Mouse (Mus musculus) kidney, embryonic 15.5 days (tissue): Measurements from ENCODE around the gene Abcc2. TPM values are rescaled to one million over a fixed set of nuclear protein-coding genes. Genes with fewer than 3 reads are reported as not detected.
A peak's percentile ranks its signal among the peaks of the same experiment; 100 is the strongest.

Experiments used
- ATAC-seq: fragments of 200-750 bp; cut with Nextera tagmentation; replicated peaks from 2 replicates; pipeline ENCODE4 v1.8.0; 2017; ENCODE audit warnings: moderate TSS enrichment; ENCODE audit not compliant: low FRiP score
- H3K27ac ChIP-seq: fragments of 300-500 bp; sonication (generic); 2 replicates; pipeline ENCODE4 v1.5.1; 2015; ENCODE audit warnings: mild to moderate bottlenecking, inconsistent platforms
- H3K27me3 ChIP-seq: fragments of 300-500 bp; sonication (generic); 2 replicates; pipeline ENCODE4 v1.6.1; 2015; ENCODE audit warnings: inconsistent platforms
- H3K36me3 ChIP-seq: fragments of 300-500 bp; sonication (generic); 2 replicates; pipeline ENCODE4 v1.6.1; 2015; ENCODE audit warnings: inconsistent platforms
- H3K4me1 ChIP-seq: fragments of 300-500 bp; sonication (generic); 2 replicates; pipeline ENCODE4 v1.6.1; 2015; ENCODE audit warnings: inconsistent platforms
- H3K4me2 ChIP-seq: fragments of 300-500 bp; sonication (generic); 2 replicates; pipeline ENCODE4 v1.6.1; 2015; ENCODE audit warnings: moderate library complexity, mild to moderate bottlenecking, inconsistent platforms
- H3K4me3 ChIP-seq: fragments of 300-500 bp; sonication (generic); replicated peaks from 2 replicates; pipeline ENCODE4 v1.5.1; 2015; ENCODE audit warnings: mild to moderate bottlenecking, inconsistent platforms
- H3K9ac ChIP-seq: fragments of 300-500 bp; sonication (generic); 2 replicates; pipeline ENCODE4 v1.6.1; 2015; ENCODE audit warnings: mild to moderate bottlenecking, inconsistent platforms
- H3K9me3 ChIP-seq: fragments of 300-500 bp; sonication (generic); replicated peaks from 2 replicates; pipeline ENCODE4 v1.6.1; 2016; ENCODE audit warnings: inconsistent platforms
- WGBS: fragments of 180-500 bp; shearing (Covaris S2); methylation state at CpG from one replicate; pipeline ENCODE4 v1.1.7; 2015; ENCODE audit warnings: mixed read lengths; 5-methylcytosine and 5-hydroxymethylcytosine counted together
- polyA plus RNA-seq: library from polyadenylated mRNA; unstranded; fragments of >200 nt; fragmentation: Nextera tagmentation; extraction: Ambion mirVana; gene quantifications from 2 replicates; pipeline ENCODE4 v1.2.1, GENCODE M21; 2015

The Abcc2 gene
- 3.7 and 4.0 TPM in 2 replicates for polyA plus RNA-seq

DNA sequence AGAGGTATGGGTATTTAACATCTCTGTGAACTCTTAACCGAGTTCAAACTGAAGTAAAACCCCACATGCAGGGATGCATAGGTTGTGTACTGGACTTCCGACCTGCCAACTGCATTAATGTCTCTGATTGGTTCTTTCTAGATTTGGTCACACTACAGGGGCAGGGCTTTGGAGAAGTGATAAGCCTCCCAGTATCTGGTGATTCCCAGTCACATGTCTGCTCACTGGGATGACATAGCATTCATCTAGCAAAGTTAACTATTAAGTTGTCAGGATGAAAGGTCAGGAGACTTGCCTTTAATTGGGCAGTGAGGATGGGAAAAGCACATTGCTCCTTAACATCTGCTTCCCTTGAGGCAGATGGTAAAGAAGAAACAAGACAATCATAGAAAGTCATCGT, at the start of gene Abcc2:
Abcc2 (plus strand) TSS at position 213 of the 400 bp plus-strand sequence.
- H3K27ac ChIP-seq, result no peak within 1 kb of the TSS
- no peak for ATAC-seq
- H3K27me3 ChIP-seq, result no peaks in the 10 kb centered on the region
- H3K4me2 ChIP-seq, result no peak within 1 kb of the TSS
- H3K36me3 ChIP-seq, result no peaks in the 10 kb centered on the region
- no peak within 1 kb of the TSS for H3K4me3 ChIP-seq
- no peaks in the 10 kb centered on the region for H3K9me3 ChIP-seq
- no peak within 1 kb of the TSS for H3K9ac ChIP-seq
- no peaks in the 10 kb centered on the region for H3K4me1 ChIP-seq
- WGBS, result 90% methylated on average over 3 of the region's 3 CpGs

GRCm38 (mm10) chr19:43738409-43738808, 43.6 kb upstream of the Abcc2 start:
- Histone ChIP-seq H3K9ac (no peak overlapping the region), H3K27me3 (no peaks in the 10 kb centered on the region), H3K4me3 (no peak overlapping the region), H3K4me1 (no peaks in the 10 kb centered on the region), H3K27ac (no peak overlapping the region), H3K9me3 (no peaks in the 10 kb centered on the region), H3K36me3 (peaks cover 91% of the 10 kb centered on the region), H3K4me2 (no peak overlapping the region)
- 96% methylated on average over 10 of the region's 10 CpGs for WGBS
- no peak for ATAC-seq

DNA sequence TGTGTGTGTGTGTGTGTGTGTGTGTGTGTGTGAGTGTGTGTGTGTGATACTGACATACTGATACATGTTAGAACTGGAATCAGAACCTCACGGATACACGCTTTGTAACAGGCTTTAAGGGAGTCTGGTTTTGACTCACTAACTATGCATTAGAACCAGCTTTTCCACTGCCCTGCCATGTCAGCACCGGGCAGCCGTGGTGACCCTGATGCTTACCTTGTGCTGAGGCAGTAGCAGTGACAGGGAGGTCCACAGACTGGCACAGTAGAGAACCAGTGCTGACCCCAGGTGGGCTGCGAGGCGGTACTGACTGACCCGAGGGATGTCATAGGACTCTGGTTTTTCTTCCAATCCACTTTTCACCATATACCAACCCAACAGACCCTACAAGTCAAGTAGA, 38.6 kb upstream of the Abcc2 start:
- Histone ChIP-seq H3K4me3 (no peak overlapping the region), H3K27me3 (no peaks in the 10 kb centered on the region), H3K9ac (no peak overlapping the region), H3K9me3 (no peaks in the 10 kb centered on the region), H3K36me3 (peaks cover 90% of the 10 kb centered on the region), H3K4me1 (no peaks in the 10 kb centered on the region), H3K27ac (no peak overlapping the region), H3K4me2 (no peak overlapping the region)
- ATAC-seq, result no peak
- WGBS, result 96% methylated on average over 7 of the region's 7 CpGs

DNA sequence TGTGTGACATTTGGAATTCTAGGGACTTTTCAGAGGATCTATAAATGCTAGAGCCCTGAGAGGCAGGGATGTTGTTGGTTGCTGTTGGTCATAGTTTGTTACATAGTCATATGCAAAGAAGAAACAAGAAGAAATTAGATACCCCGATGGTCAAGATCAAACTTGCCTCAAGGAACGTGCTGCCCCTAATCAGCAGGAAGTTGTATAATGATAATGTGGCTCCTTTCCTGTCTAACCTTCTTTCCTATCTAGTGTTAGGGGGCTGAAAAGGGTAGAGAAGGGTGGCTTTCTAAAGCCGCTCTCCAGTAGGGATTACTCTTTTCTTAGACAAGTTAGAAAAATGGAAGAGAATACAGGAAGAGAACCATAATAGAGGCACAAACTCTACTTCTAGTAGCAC, 36.3 kb upstream of the Abcc2 start:
- 87% methylated on average over 3 of the region's 3 CpGs for WGBS
- Histone ChIP-seq H3K4me3 (no peak overlapping the region), H3K36me3 (peaks cover 89% of the 10 kb centered on the region), H3K27me3 (no peaks in the 10 kb centered on the region), H3K4me1 (no peaks in the 10 kb centered on the region), H3K9ac (no peak overlapping the region), H3K27ac (no peak overlapping the region), H3K9me3 (no peaks in the 10 kb centered on the region), H3K4me2 (no peak overlapping the region)
- ATAC-seq, result no peak

- H3K4me3 ChIP-seq, result no peak overlapping the region
- no peaks in the 10 kb centered on the region for H3K9me3 ChIP-seq
- 84% methylated on average over 4 of the region's 4 CpGs for WGBS
- peaks cover 77% of the 10 kb centered on the region for H3K36me3 ChIP-seq
- ATAC-seq, result no peak
- peaks cover 11% of the 10 kb centered on the region for H3K4me1 ChIP-seq
- H3K4me2 ChIP-seq, result no peak overlapping the region
- no peaks in the 10 kb centered on the region for H3K27me3 ChIP-seq
- H3K27ac ChIP-seq, result no peak overlapping the region
- H3K9ac ChIP-seq, result no peak overlapping the region
Observed at GRCm38 (mm10) chr19:43747877-43748276, 34.1 kb upstream of the Abcc2 start.

- no peaks in the 10 kb centered on the region for H3K27me3 ChIP-seq
- no peaks in the 10 kb centered on the region for H3K9me3 ChIP-seq
- peaks cover 60% of the 10 kb centered on the region for H3K36me3 ChIP-seq
- no peak for ATAC-seq
- H3K4me2 ChIP-seq, result no peak overlapping the region
- no peak overlapping the region for H3K27ac ChIP-seq
- 94% methylated on average over 2 of the region's 2 CpGs for WGBS
- H3K4me3 ChIP-seq, result no peak overlapping the region
- peaks cover 14% of the 10 kb centered on the region for H3K4me1 ChIP-seq
- no peak overlapping the region for H3K9ac ChIP-seq
Observed at GRCm38 (mm10) chr19:43750008-43750407, 32.0 kb upstream of the Abcc2 start.

DNA sequence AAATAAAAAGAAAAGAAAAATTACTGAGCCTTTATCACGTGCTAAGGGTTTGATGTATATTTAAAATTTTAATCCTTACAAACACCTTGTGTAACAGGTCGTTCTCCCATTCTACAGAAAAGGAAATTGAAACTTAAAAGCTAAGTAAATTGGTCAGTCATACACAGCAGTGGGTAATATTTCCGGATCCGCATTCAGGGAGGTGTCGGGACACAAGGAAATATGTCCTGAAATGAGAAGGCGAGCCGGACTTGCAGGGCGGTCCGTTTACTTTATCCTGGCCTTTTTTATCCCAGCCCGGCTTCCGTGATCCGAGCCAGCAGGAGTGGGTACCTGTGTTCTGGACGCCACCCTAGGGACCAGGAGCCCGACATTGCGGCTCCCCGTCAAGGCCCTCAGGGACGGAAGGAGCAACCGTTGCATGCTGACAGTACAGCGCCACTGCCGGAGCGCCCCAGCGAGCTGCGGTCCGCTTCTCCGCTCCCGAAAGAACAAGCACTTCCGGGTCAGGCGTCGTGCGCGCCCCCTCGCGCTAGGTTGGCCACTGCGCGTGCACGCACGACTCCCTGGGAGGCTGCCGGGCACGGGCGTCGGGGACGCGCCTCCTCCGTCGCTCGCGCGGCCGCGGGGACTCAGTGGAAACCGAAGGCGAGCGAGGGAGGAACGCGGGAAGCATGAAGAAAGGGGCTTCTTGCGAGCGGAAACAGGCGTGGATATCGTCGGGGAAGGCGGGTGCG, 29.3 kb upstream of the Abcc2 start, which contains the start of the genes Cutc and Cox15:
Cutc (plus strand) TSS at position 508 of the 737 bp plus-strand sequence.
Cox15 (minus strand) TSS at position 512 of the 737 bp plus-strand sequence.
- peak; percentile 95 for ATAC-seq
- WGBS, result under 1% methylated on average over 62 of the region's 62 CpGs
- peak within 1 kb of the TSS; percentile 99 for H3K27ac ChIP-seq
- no peaks in the 10 kb centered on the region for H3K27me3 ChIP-seq
- H3K4me1 ChIP-seq, result peaks cover 14% of the 10 kb centered on the region
- H3K9me3 ChIP-seq, result no peaks in the 10 kb centered on the region
- peak within 1 kb of the TSS; percentile 70 for H3K4me3 ChIP-seq
- H3K9ac ChIP-seq, result peak within 1 kb of the TSS; percentile 73
- peaks cover 34% of the 10 kb centered on the region for H3K36me3 ChIP-seq
- peak within 1 kb of the TSS; percentile 64 for H3K4me2 ChIP-seq

DNA sequence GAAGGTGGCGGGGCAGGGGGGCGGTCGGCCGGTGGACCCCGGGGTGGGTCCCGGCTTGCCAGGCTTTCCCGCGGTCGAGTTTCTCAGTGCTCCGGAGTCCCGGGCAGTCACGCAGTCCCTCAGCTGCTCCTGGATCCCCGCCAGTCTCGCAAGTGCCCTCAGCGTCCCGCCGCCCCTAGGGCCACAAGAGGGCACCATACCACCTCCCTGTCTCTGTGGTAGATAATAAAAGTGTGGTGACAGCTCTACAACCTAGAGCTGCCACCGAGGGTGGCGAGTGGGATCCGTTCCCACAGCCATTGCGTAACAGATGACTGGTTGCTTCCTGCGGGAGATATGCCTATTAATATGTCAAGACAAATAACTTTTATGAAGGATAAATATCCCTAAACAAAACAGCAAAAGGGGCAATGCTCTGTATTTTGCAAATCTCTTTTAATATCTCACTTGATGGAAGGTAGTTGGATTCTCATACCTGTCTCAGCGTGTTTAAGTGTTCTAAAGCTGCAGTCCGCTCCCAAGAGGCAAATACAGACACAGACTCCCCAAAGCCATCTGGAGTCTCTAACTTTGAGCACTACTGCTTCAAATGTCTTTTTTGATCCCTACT, 28.7 kb upstream of the Abcc2 start:
- H3K4me1 ChIP-seq, result peaks cover 14% of the 10 kb centered on the region
- H3K36me3 ChIP-seq, result peaks cover 27% of the 10 kb centered on the region
- no peaks in the 10 kb centered on the region for H3K27me3 ChIP-seq
- peak overlapping the region; percentile 64 for H3K4me2 ChIP-seq
- ATAC-seq, result peak; percentile 86
- under 1% methylated on average over 24 of the region's 24 CpGs for WGBS
- H3K27ac ChIP-seq, result peak overlapping the region; percentile 99
- peak overlapping the region; percentile 70 for H3K4me3 ChIP-seq
- peak overlapping the region; percentile 73 for H3K9ac ChIP-seq
- no peaks in the 10 kb centered on the region for H3K9me3 ChIP-seq

DNA sequence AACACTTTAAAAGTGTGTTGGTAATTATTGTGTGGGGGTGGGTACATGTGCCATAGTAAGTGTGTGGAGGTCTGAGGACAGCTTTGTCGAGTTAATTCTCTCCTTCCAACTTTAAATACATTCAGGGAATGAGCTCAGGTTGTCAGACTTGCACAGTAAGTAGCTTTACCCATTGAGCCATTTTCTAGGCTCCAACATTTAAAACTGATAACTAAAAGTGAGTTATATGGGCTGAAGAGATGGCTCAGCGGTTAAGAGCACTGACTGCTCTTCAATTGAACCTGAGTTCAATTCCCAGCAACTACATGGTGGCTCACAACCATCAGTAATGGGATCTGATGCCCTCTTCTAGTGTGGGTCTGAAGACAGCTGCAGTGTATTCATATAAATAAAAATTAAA, 27.8 kb upstream of the Abcc2 start:
- no peak overlapping the region for H3K27ac ChIP-seq
- H3K4me3 ChIP-seq, result no peak overlapping the region
- H3K4me2 ChIP-seq, result no peak overlapping the region
- H3K9ac ChIP-seq, result no peak overlapping the region
- H3K36me3 ChIP-seq, result peaks cover 18% of the 10 kb centered on the region
- no peak for ATAC-seq
- H3K9me3 ChIP-seq, result no peaks in the 10 kb centered on the region
- WGBS, result 80% methylated on average over 2 of the region's 2 CpGs
- no peaks in the 10 kb centered on the region for H3K27me3 ChIP-seq
- peaks cover 14% of the 10 kb centered on the region for H3K4me1 ChIP-seq

- H3K4me2 ChIP-seq, result no peak overlapping the region
Observed at GRCm38 (mm10) chr19:43754872-43755271, 27.1 kb upstream of the Abcc2 start.

DNA sequence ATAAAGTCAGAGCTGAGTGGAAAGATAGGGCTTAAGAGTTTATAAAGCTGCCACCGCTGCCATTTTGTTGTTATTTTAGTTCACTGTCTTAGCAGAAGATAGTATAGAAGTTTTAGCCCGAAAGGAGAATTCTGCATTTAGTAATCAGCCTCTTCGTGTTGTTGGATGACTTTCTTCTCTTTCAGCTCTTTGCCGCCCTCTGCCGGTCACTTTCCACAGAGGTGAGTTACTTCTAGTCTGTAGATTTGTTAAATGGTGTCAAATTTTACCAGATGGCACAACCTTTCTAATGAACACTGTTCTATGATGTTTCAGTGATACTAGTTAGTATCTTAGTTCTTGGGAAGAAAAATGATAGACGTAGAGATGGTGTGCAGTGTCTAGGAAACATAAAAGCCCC, 21.5 kb upstream of the Abcc2 start:
- no peak overlapping the region for H3K4me2 ChIP-seq
- H3K4me1 ChIP-seq, result no peaks in the 10 kb centered on the region
- no peaks in the 10 kb centered on the region for H3K9me3 ChIP-seq
- H3K36me3 ChIP-seq, result peaks cover 7% of the 10 kb centered on the region; the same call in 1 of the 2 replicates
- H3K27ac ChIP-seq, result no peak overlapping the region
- H3K9ac ChIP-seq, result no peak overlapping the region
- no peak for ATAC-seq
- no peaks in the 10 kb centered on the region for H3K27me3 ChIP-seq
- WGBS, result 22% methylated on average over 6 of the region's 6 CpGs
- no peak overlapping the region for H3K4me3 ChIP-seq

More at GRCm38 (mm10) chr19:43754872-43755271, 27.1 kb upstream of the Abcc2 start:
- WGBS, result 67% methylated on average over 2 of the region's 2 CpGs
- no peaks in the 10 kb centered on the region for H3K9me3 ChIP-seq
- H3K4me3 ChIP-seq, result no peak overlapping the region
- peaks cover 14% of the 10 kb centered on the region for H3K4me1 ChIP-seq
- no peak overlapping the region for H3K27ac ChIP-seq
- ATAC-seq, result no peak
- H3K27me3 ChIP-seq, result no peaks in the 10 kb centered on the region
- H3K36me3 ChIP-seq, result peaks cover 16% of the 10 kb centered on the region
- H3K9ac ChIP-seq, result no peak overlapping the region

DNA sequence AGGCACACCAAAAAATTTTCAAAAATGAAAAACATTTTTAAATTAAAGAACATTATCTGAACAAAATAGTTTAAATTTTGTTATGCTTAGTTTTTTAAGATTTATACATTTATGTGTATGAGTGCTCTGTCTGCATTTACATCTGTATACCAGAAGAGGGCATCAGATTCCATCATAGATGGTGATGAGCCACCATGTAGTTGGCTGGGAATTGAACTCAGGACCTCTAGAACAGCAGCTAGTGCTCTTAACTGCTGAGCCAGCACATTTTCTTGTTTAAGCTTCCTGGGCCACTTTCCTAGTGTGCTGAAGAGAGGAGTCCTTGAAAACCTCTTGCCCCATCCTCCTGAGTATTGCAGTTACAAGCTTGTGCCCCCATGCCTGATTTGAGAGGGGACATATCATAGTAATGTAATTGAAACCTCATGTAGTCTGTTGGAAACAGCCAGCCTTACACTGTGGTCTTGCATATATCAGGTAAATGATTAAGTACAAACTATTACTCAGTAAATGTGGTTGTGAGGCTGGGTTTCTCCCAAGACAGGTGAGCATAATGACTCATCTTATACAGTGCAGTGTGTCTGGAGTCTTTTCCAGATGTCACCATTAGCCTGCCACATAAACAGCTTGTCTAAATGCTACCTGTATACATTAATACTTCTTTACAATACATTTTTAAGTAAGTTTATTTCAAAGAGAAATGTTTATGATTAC, 20.3 kb upstream of the Abcc2 start:
- H3K36me3 ChIP-seq, result peaks cover 7% of the 10 kb centered on the region; the same call in 1 of the 2 replicates
- H3K27me3 ChIP-seq, result no peaks in the 10 kb centered on the region
- H3K9me3 ChIP-seq, result no peaks in the 10 kb centered on the region
- H3K4me2 ChIP-seq, result no peak overlapping the region
- no peaks in the 10 kb centered on the region for H3K4me1 ChIP-seq
- no peak overlapping the region for H3K27ac ChIP-seq
- H3K9ac ChIP-seq, result no peak overlapping the region
- no peak overlapping the region for H3K4me3 ChIP-seq
- no peak for ATAC-seq
